Mouse (Mus musculus) heart, postnatal 0 days (tissue): ENCODE measurements at regions not wholly inside any gene's neighbourhood (a gene's known extent, or its start where the extent isn't known, plus 50 kb on each side); places are given as distances from the start of the nearest gene placed in this dataset.

Experiments used
- CTCF ChIP-seq: IDR thresholded peaks from 2 replicates; pipeline ENCODE4 v1.5.1; 2016; ENCODE audit warnings: antibody characterized with exemption, control low read depth, low read depth
- EP300 ChIP-seq: IDR thresholded peaks from 2 replicates; pipeline ENCODE4 v1.6.1; 2016; ENCODE audit warnings: antibody characterized with exemption, low read depth

GRCm38 (mm10) chr13:97439216-97439979 is 198.5 kb downstream of the Enc1 start:
- TF ChIP-seq CTCF (no peak), EP300 (no peak)
